Mouse (Mus musculus) myocyte (in vitro differentiated cells): ENCODE results near the gene Ablim2.

Experiments
- MAX ChIP-seq: IDR thresholded peaks from one replicate; pipeline ENCODE4 v1.6.1; 2011; ENCODE audit warnings: low read depth, mild to moderate bottlenecking, control low read depth
- POLR2A ChIP-seq: IDR thresholded peaks from one replicate; pipeline ENCODE4 v1.6.1; 2011; ENCODE audit warnings: low read depth, mild to moderate bottlenecking, control low read depth, moderate library complexity; ENCODE audit not compliant: insufficient read length

DNA sequence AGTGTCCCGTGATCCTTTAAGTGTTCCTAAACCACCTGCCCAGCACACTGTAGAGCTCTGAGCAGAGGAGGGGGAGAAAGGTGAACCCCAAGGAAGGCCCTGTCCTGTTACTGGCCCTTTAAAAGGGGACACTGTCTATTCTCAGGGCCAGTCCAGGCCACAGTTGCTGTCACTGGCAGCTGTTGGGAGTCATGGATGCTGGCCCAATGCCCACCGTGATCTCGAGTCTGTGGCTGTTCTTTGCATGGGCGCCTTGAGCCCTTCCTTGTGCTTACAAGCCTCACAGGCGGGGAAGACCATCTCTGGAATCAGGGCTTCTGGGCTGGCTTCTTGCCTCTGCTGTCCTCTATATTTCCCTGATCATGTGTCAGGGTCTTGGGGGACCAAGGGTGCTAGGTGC, 4.7 kb downstream of the Ablim2 start:
- no peak for TF ChIP-seq MAX
- no peak for TF ChIP-seq POLR2A
